Mouse (Mus musculus): ENCODE measurements at regions not wholly inside any gene's neighbourhood (a gene's known extent, or its start where the extent isn't known, plus 50 kb on each side); places are given as distances from the start of the nearest gene placed in this dataset.

- TF ChIP-seq CTCF (IDR thresholded peaks at IDR 0.05; ENCODE audit: low read depth) (no peak), EP300 (IDR thresholded peaks at IDR 0.05; ENCODE audit: low read depth) (no peak)
These were observed 114.5 kb downstream of the Rassf10 start for GRCm38 (mm10) chr7:113068296-113068695.

All from liver, postnatal 0 days (tissue).